Mouse (Mus musculus) thymus, postnatal 0 days (tissue): Measurements from ENCODE around the gene Foxi1. TPM values are rescaled to one million over a fixed set of nuclear protein-coding genes. Genes with fewer than 3 reads are reported as not detected.
A peak's percentile ranks its signal among the peaks of the same experiment; 100 is the strongest.
"Not testable (repeated sequence)": the region's sequence is repeated elsewhere in the genome, so short reads cannot be mapped to it uniquely, and the experiment has no call there.

ENCODE experiments used
- DNase-seq: peaks from one replicate; pipeline ENCODE4 v3.0.0-alpha.2; 2015; ENCODE audit warnings: low spot score
- polyA plus RNA-seq: library from polyadenylated mRNA; unstranded; fragments of >200 nt; fragmentation: Nextera tagmentation; extraction: Ambion mirVana; gene quantifications from 2 replicates; pipeline ENCODE4 v1.2.1, GENCODE M21; 2015

Gene Foxi1
- polyA plus RNA-seq: 0.23 and 0.54 TPM in 2 replicates

GRCm38 (mm10) chr11:34207989-34208388 lies at the start of gene Foxi1:
TSS of gene Foxi1 (minus strand) at chr11:34208089.
- DNase-seq: no peak

DNA sequence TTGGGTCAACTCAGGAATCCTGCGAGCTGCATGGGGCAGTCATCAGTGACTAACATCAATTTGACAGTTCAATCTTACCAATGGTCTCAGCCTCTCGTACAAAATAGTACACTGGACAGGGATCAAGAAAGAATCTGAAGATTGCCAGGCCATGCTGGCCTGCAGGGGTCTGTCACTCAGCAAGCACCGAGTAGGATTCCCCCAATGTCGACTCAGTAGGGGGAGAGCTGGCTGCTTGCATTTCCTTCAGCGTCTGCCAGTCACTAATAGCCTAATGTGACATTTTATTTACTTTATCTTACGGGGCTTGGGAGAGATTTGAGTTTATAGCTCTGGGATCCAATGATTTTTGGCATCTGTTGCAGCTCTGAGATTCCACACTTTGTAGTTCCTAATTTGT lies 35.1 kb upstream of the Foxi1 start:
- DNase-seq: no peak

DNA sequence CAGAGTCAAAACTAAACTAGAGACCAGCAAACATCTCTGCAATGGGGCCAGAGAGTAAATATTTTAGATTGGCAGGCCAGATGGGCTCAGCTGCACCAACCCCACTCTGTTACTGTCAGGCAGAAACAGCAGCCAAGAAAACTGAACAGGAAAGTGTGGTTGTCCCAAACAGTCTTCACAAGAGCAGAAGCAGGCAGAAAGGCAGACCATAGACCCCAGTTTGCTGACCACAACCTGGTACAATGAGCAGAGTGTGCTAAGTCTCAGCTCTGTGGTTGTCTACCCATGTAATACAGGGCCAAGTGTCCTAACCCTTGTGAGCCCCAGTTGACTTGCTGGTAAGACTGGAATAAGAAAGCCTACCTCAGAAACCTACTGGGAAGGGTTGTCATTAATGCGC lies 32.4 kb upstream of the Foxi1 start:
- DNase-seq: no peak

DNA sequence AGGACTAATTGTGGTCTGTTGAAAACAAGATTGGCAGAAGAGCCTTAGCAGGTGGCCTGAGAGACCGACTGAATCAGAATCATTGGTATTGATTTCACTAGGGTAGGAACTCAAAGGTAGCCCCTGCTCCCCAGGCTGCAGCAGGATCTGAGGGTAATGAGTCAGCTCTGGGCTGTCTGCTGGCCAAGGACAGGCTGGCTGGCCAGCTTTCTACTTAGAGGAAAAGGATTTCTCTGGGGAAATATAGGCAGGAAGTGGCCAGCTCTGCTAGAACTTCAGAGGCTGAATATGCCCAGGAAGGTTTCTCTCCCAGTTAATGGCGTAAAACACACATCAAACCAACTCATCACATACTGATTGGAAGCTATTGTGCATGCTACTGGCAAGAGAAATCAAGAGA lies 31.8 kb upstream of the Foxi1 start:
- DNase-seq: no peak

DNA sequence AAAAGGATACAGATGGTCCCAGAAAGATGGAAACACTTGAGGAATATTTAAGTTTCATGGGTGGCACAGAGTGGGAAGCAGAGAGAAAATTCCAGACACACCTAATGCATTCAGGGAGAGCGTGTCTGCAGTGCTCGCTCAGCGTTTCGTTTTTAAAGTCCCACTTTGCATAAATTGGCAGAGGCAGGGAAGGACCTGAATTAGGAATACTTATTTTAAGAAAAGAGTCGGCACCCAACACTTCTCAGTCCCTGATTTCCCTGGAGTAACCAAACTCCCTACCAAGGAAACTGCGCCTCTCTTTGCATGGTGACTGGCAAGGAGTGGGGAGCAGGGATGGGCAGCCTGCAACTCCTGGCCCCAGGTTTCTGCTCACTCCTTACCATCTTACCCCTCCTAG lies 29.0 kb upstream of the Foxi1 start:
- no peak for DNase-seq

DNA sequence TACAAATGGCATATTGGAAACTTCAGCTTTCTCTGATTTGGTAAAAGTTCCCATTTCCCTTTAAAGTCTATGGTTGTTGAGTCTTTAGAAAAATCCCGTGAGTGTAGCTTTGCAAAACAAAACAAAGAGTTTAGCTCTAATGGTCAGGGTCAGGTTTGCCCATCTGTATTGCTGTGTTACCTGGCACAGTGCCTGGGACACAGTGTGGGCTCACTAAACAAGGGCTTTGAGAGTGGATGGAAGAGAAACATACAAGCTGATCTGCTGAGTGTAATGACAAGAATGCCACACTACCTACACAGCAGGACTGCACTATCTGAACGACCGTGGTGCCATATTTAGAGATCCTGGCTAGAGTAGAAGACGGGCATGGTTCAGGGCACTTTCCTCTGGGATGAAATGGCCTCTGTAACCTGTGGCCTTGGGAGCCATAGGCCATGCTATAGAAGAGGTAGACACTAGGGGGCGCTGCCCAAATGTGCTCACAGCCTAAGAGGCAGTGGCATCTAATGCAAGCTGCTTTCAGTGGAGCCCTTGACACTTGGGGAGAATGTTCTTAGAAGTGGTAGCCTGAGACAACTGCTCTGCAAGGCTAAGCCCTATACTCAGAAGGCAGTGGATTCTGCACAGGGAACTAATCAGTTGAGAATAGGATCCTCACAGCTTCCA lies 28.3 kb upstream of the Foxi1 start:
- DNase-seq: peak; percentile 50

GRCm38 (mm10) chr11:34228758-34229364 lies 21.0 kb upstream of the Foxi1 start:
- DNase-seq: peak; percentile 49

- peak; percentile 11 for DNase-seq
Measured at GRCm38 (mm10) chr11:34227180-34227579, 19.3 kb upstream of the Foxi1 start.

DNA sequence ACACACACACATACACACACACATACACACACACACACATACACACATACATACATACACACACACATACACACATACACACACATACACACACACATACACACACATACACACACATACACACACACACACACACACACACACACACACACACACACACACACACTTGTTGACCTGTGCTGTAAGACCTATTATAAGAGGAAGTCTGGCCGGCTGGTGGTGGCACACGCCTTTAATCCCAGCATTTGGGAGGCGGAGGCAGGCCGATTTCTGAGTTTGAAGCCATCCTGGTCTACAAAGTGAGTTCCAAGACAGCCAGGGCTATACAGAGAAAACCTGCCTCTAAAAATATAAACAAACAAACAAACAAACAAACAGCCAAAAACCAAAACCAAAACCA lies 12.7 kb upstream of the Foxi1 start:
- DNase-seq: not testable (repeated sequence)

GRCm38 (mm10) chr11:34212853-34213252 lies 5.0 kb upstream of the Foxi1 start:
- DNase-seq: peak; percentile 77

DNA sequence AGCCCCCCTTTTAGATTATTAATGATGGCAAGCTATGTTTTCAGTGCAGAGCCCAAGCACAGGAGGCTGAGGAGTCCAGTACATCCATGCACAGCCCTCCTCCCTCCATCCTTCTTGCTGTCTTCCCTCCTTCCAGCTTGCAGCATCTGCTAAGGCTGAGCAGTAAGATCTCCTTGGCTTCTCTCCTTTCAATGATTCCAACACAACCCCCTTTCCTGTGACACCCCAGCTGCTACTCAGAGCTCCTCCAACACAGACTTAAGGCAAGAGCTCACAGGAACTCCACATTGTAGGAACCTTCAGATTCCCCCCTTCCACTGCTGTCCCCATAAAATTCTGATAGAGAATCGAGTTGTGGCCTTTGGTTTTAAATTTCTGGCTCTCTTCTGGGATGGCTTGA lies 5.1 kb downstream of the Foxi1 start:
- no peak for DNase-seq

- DNase-seq: no peak
Measured at GRCm38 (mm10) chr11:34195142-34195541, 12.7 kb downstream of the Foxi1 start.

DNA sequence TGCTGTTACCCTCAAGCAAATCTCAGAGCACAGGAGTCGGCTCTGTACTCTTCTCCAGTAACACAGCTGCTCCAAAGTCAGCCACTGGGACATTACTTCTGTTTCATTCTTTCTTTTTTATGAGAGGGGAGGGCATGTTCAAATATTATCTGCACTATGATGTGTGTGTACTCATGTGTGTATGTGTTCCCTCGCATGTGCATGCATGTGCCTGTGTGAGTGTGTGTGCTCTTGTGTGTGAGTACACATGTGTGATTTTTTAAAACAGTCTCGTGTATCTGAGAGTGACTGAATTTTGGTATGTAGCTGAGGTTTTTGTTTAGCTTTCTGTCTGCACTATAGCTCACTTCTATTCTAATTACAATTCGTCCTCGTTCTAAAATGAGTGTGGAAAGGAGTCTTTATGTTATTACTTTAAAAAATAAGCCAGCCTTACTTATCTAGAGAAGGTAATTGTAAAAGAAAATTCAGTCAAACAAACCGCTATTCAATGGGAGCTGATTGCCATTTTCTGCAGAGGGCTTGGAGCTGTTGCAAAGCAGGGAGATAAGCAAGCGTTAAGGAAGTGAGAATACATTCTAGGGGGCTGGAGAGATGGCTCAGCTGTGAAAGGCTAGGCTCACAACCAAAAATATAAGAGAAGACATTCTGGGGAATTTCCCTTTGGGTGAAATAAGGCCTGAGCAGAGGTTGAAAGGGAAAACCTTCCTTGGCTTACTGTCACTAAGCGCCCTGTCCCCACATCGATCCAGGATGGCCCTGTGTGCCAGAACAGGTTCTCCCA lies 13.5 kb downstream of the Foxi1 start:
- no peak for DNase-seq

DNA sequence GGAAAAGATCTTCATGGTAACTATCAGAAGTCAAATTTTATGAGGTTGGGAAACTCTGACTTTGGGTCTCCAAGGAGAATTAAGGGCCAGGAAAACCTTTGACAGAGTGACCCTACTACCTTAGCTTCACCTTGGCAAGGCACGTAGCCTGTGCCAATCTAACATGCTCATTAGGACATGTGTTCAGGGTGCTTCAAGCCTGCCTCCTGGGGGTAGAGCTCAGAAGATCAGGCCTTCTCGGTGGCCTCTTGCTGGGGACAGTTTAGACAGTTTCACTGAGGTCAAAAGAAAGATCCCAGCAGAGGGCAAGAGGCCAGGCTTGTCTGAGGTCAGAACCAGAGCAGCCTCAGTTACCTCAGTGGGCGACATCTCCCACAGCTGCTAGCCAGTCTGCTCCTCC lies 14.2 kb downstream of the Foxi1 start:
- DNase-seq: no peak

- no peak for DNase-seq
Measured at GRCm38 (mm10) chr11:34184266-34184665, 23.6 kb downstream of the Foxi1 start.

DNA sequence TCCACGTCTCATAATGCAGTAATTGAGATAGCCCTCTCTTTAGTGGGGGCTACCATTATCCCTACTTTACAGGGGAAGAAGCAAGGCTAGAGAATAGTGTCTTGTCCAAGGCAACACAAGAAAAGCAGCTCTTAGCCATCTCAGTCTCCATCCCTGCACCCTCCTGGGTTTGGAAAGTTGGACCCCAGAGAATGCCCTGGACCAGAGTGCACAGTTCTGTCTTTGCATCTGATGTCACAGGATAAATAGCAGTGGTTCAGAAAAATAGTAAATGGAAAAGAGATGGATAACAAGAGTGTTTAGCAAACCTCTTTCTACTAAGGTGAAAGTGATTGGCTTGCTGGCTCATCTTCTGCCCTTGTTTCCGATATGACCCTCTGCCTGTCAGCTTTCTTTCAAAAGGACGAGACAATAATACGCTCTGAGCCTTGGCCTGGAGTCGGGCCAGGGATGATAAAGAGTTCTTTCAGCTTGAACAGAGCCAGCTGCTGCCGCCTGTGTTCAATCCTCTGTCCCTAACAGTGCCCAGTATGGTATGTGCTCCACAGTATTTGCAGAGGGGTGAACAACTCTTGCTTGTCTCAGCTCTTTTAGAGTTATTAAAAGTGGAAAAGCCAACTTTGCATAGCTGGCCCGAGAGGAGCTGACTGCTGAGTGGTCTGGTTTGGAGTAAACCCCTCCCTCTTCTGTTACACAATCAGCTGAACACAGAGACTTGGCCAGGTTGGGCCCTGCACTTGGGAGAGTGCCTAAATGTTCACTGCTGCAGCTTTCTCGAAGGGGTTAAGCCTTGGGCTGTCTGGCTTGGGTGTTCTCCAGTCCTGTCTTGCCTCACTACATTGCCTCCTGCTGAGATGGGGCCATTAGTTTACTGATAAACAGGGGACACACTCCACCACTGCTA lies 26.4 kb downstream of the Foxi1 start:
- DNase-seq: no peak

- DNase-seq: no peak
Measured at GRCm38 (mm10) chr11:34178752-34179151, 29.1 kb downstream of the Foxi1 start.

DNA sequence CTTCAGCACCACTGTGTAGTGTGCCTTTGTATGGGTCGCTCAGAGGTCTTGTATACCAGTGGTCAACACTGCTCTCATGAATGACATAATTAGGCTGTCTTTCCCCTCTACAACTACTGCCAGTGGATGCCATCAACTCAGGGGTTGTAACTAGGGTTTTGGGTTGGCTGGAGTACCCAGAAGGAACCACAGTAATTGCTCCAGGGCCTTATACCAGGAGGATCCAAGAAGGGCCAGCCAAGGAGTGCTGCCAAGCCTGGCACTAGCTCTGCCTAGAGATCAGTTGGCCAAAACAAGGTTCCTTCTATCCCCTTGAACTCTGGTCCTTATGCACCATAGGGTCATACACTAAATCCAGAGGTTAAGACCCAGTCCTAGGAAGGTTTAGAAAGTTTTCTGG lies 31.5 kb downstream of the Foxi1 start:
- no peak for DNase-seq

GRCm38 (mm10) chr11:34171221-34171620 lies 36.7 kb downstream of the Foxi1 start:
- DNase-seq: no peak

GRCm38 (mm10) chr11:34169464-34169894 lies 38.4 kb downstream of the Foxi1 start:
- no peak for DNase-seq

DNA sequence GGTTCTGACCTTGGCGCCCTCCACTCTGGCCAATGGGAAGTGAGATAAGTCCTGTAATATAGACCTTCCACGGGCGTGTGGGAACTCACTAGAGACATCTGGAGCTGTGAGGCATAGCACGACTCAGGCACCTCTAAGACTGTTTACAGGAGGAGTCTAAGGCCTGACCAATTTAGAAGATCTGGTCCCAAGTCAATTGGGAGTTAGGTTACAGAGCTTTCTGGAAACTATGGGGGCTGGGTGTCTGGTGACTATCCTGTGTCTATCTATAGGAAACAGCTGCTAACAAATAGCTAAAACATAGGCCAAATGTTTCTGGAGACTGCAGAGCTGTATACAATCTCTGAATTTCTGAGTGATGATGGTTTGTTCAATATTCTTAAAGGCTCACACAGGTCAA lies 41.5 kb downstream of the Foxi1 start:
- no peak for DNase-seq
